Mouse (Mus musculus): ENCODE measurements around the gene Basp1.

The Basp1 gene

DNA sequence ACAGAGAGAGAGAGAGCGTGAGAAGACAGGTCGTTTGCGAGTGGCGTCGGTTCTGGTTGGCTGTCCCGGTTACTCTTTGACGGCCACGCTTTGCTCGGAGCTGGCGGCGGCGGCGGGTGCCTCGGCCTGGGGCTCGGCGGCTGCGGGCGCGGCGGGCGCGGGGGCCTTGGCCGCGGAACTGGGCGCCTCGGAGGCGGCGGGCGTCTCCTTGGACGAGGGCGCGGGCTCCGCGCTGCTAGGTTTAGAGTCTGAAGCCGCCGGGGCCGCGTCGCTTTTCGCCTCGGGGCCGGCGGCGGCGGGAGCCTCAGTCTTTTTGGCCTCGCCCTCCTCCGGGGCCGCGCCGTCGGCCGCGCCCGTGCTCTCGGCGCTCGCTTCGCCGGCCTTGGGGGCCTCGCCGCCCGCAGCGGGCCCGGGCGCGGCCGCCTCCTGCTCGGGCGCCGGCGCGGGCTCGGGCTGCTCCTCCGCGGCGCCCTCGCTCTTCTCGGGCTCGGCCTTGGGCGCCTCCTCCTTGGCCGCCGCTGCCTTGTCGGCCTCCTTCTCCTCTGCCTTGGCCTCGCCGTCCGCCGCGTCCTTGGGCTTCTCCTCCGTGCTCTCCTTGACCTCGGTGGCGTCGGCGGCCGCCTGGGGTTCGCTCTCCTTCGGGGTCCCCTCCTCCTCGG lies 49.3 kb downstream of the Basp1 start:
- DNase-seq (ENCODE audit: low spot score), result no peak

DNA sequence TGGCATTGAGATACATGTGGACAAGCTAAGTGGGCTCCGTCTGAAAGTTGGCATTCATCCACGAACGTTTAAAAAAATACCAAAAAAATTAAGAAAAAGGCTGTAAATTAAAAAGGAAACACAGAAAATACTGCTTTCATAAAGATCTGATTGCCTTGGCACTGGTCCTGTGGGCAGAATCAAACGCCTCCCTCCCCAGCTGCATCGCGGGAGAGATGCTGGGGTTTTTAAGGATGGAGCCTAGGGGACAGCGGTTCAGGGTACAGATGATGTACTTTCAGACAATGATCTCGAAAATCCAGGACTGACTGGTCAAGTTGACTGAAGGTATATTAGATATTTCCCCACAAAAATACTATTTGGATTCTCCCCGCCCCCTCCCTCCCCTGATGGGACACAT lies 49.9 kb downstream of the Basp1 start:
- no peak for DNase-seq (ENCODE audit: low spot score)

DNA sequence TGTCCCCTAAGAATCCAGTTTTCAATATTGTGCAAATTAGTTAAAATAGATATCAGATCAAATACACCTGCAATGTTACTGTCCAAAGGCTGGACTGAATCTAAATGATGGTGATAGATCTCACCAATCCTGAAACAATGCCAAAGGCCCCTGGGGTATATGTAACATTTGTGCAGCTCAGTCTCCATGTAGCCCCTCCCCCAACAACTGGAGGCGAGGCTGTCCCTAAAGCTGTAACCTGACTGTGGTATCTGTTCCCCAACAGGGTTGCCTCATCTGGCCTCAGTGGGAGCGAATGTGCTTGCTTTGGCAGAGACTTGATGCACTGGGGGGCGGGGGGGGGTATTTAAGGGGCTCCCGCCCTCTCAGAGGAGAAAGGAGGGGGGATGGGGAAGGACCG lies 52.7 kb downstream of the Basp1 start:
- no peak for DNase-seq (ENCODE audit: low spot score)

DNA sequence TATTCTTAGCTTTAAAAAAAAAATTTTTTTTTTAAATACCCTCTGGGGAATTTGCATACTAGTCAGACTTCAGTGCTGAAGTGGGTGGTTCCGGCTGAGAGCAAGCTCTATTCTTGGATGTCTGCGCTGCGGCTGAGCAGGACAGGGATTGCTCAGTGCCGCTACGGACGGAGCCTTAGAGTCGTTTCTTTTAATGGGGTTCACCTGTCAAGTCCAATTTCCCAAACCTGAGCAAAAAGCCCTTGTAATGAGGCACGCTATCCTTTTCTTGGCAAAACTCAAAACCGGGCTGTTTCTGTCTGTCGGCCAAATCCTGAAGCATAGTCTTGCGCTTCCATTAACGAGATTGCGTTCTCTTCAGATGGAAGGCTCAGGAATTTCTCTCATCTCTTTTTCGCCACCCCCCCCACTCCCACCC lies 54.9 kb downstream of the Basp1 start:
- no peak for DNase-seq (ENCODE audit: low spot score)

DNA sequence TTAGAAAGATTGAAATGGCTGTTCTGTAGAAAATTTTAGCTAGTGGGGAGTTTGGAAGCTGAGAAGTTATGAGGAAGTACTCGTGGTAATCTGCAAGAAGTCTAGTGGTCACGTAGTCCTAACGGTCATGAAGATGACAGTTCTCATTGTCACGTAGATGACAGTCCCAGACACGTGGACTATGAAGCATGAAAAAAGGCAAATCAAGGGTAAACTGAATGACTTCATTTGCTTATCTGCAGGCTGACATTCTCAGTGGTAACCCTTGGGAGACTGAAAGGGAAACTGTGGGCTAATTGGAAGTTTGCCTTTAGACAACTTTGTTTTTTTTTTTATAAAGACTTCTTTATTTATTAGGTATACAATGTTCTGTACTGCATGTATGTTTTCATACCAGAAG lies 58.2 kb downstream of the Basp1 start:
- DNase-seq (ENCODE audit: low spot score), result no peak

- DNase-seq (ENCODE audit: low spot score), result peak; percentile 60
Observed at GRCm38 (mm10) chr15:25354738-25355137, 58.8 kb downstream of the Basp1 start.

DNA sequence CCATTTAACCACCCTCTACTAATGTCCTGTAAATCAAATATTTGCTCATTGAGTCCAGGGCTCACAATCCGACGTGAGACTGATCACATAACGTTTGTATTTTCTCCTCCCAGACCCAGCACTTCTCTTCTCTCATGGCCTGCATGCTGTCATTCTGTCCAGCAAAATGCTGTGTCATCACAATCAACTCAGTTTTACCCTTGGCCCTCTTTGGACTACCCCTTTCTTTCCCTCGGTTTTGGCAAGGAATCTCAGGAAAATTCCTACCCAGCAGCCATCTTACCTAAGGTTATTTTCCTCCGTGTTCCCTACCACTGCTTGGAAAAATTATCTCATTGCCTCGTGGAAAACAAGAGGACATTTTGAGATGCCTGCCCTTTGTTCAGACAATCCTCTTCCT lies 60.1 kb downstream of the Basp1 start:
- DNase-seq (ENCODE audit: low spot score), result peak; percentile 50

GRCm38 (mm10) chr15:25343263-25343662 lies 70.3 kb downstream of the Basp1 start:
- no peak for DNase-seq (ENCODE audit: low spot score)

DNA sequence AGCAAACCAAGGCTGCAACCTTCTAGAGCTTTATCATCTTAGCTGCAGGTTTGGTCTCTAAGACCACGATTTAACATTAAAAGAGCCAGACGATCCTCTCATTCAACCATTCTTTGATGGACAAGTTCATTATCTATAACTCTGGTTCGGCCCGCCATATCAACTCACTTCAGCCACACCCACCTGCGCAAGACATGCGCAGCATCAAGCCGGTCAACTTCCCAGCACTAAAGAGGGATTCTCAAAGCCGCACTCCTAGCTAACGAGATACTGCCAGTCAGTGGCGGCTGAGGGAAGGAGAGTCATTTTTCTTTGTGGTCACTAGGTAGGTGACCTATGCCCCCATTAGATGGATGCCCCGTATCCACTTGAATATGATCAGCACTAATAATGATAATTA lies 78.3 kb downstream of the Basp1 start:
- DNase-seq (ENCODE audit: low spot score), result no peak

- DNase-seq (ENCODE audit: low spot score), result no peak
Observed at GRCm38 (mm10) chr15:25331877-25332445, 81.6 kb downstream of the Basp1 start.

- DNase-seq (ENCODE audit: low spot score), result no peak
Observed at GRCm38 (mm10) chr15:25330946-25331345, 82.6 kb downstream of the Basp1 start.

GRCm38 (mm10) chr15:25322601-25323000 lies 91.0 kb downstream of the Basp1 start:
- DNase-seq (ENCODE audit: low spot score), result no peak

- DNase-seq (ENCODE audit: low spot score), result no peak
Observed at GRCm38 (mm10) chr15:25322111-25322510, 91.5 kb downstream of the Basp1 start.

DNA sequence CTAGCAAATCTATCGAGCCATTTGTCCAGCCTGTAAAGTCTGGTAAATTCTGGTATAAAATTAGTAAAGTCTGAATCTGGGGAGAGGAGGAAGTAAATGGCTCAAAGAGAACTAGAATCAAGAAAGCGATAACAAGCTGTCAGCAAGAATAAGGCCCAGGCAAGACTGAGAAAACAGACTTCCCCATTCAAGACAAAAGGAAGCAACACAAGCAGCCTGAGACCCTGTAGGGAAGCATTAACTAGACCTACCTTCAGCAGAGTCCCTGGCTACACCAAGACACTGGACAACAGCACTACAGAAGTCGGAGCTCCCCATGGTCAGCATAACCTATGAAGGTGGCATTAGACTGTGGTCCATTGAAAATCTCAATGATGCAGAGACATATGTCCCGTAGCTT lies 91.9 kb downstream of the Basp1 start:
- no peak for DNase-seq (ENCODE audit: low spot score)

GRCm38 (mm10) chr15:25314471-25314870 lies 99.1 kb downstream of the Basp1 start:
- no peak for DNase-seq (ENCODE audit: low spot score)
